Mouse (Mus musculus): Measurements from ENCODE around the gene Pgpep1.

DNA sequence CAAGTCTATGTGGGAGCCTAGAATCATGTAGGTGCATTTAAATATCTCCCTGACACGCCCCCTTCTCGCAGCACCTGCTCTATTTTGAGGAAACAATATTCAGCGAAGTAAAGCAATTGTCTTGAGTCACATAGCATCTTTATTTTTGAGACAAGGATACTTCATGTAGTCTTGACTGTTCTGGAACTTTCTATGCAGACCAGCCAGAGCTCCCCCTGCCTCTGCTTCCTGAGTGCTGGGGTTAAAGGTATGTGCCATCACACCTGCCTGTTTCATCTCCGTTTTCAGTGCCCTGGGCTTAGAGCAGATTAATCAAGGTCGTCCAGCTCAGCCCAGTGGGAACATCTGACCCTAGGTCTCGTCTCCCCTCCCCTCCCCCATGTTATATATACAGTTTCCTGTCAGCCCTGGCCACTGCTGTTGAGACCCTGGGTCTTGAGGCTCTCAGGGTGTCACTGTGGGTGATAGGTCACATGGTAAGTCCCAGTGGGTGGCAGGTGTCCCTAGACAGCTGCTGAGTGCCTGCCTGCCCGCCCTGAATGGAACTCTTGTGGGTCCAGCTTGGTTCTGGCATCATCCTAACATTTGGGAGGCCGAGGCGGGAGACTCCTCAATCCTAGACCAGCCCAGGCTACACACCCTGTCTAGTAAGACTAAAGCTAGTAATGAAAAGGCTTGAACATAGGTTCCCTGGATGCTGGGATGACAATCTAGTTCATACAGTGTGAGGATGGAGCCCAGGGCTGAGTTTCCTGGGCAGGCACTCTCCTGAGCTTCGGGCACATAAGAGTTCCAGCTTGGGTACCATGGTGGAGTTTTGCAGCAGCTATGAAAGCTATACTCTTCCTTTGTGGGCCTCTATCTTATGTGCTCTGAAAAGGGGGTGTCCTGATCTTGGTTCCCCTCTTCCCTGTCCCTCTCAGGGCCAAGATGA, 41.1 kb upstream of the Pgpep1 start:
- TF ChIP-seq TCF12 (IDR thresholded peaks at IDR 0.05; ENCODE audit: insufficient read depth, poor library complexity, severe bottlenecking) (no peak), MYOD1 (IDR thresholded peaks at IDR 0.05; ENCODE audit: control insufficient read depth in 1 of 3, insufficient read length in 2 of 3, low read depth in 2 of 3) (peak in 2 of 3 experiments; percentile 45 to 79), POLR2AphosphoS2 (IDR thresholded peaks at IDR 0.05; ENCODE audit: insufficient read length, low read depth) (peak; percentile 26), POLR2A (IDR thresholded peaks at IDR 0.05; ENCODE audit: insufficient read length, low read depth) (peak; percentile 50), MAX (IDR thresholded peaks at IDR 0.05; ENCODE audit: low read depth) (no peak), REST (IDR thresholded peaks at IDR 0.05; ENCODE audit: insufficient read depth, insufficient read length) (no peak), SRF (IDR thresholded peaks at IDR 0.05; ENCODE audit: control insufficient read depth, insufficient read length, low read depth) (no peak), E2F4 (IDR thresholded peaks at IDR 0.05; ENCODE audit: insufficient read depth) (no peak), CEBPB (IDR thresholded peaks at IDR 0.05; ENCODE audit: insufficient read depth, poor library complexity, severe bottlenecking) (no peak), USF1 (IDR thresholded peaks at IDR 0.05; ENCODE audit: low read depth) (no peak), TCF3 (IDR thresholded peaks at IDR 0.05; ENCODE audit: insufficient read length, low read depth) (no peak)

Measured in myocyte (in vitro differentiated cells).